Mouse (Mus musculus): Measurements from ENCODE around the gene Cdc42ep5. TPM values are rescaled to one million over a fixed set of nuclear protein-coding genes. Genes with fewer than 3 reads are reported as not detected.
"Not testable (repeated sequence)": the region's sequence is repeated elsewhere in the genome, so short reads cannot be mapped to it uniquely, and the experiment has no call there.

Cdc42ep5 gene
- polyA plus RNA-seq, 1 experiment, result 9.7 TPM

DNA sequence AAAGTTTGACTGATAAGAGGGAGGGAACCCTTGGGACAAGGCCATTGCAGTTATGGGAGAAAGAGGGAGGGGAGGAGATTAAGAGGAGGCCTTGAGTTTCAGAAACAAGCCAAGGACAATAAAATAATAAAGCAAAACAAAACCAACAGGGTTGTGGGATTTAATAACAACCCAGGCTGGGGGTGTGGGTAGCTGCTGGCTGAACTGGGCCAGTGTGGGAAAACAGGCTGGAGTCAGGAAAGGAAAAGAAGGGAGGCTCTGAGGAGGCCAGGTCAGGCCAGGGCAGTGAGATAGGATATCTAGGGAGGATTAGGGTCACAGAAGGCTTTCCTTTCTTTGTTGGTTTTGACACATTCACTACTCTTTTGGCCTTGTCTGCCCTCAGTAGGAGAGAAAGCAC, 2.4 kb upstream of the Cdc42ep5 start:
- TF ChIP-seq CTCF (IDR thresholded peaks at IDR 0.05; ENCODE audit: borderline replicate concordance, control insufficient read depth, extremely low read depth, insufficient read depth, low read length, poor library complexity) (no peak), POLR2A (IDR thresholded peaks at IDR 0.05; ENCODE audit: control insufficient read depth, extremely low read depth, insufficient read depth, low read length, poor library complexity) (no peak)

GRCm38 (mm10) chr7:4165286-4165685, 626 bp upstream of the Cdc42ep5 start:
- no peak overlapping the region for H3K27ac ChIP-seq (ENCODE audit: control insufficient read depth, insufficient read depth, low read length)
- 24% methylated on average over 3 of the region's 3 CpGs for WGBS
- DNase-seq, result no peak
- H3K27me3 ChIP-seq (ENCODE audit: control insufficient read depth, insufficient read depth, low read length), result no peaks in the 10 kb centered on the region
- no peaks in the 10 kb centered on the region for H3K36me3 ChIP-seq (ENCODE audit: control insufficient read depth, insufficient read depth, low read length)
- no peak for TF ChIP-seq CTCF (IDR thresholded peaks at IDR 0.05; ENCODE audit: borderline replicate concordance, control insufficient read depth, extremely low read depth, insufficient read depth, low read length, poor library complexity)
- TF ChIP-seq POLR2A (IDR thresholded peaks at IDR 0.05; ENCODE audit: control insufficient read depth, extremely low read depth, insufficient read depth, low read length, poor library complexity), result no peak
- H3K4me1 ChIP-seq (replicated peaks; ENCODE audit: control insufficient read depth, insufficient read depth, low read length), result no peaks in the 10 kb centered on the region
- no peak overlapping the region for H3K4me3 ChIP-seq (ENCODE audit: control insufficient read depth, insufficient read depth, low read length)

More for the DNA sequence above, 2.4 kb upstream of the Cdc42ep5 start:
- Histone ChIP-seq H3K27ac (ENCODE audit: control insufficient read depth, insufficient read depth, low read length) (no peak overlapping the region), H3K36me3 (ENCODE audit: control insufficient read depth, insufficient read depth, low read length) (no peaks in the 10 kb centered on the region), H3K4me3 (ENCODE audit: control insufficient read depth, insufficient read depth, low read length) (no peak overlapping the region), H3K4me1 (replicated peaks; ENCODE audit: control insufficient read depth, insufficient read depth, low read length) (no peaks in the 10 kb centered on the region), H3K27me3 (ENCODE audit: control insufficient read depth, insufficient read depth, low read length) (no peaks in the 10 kb centered on the region)
- DNase-seq, result no peak

- Histone ChIP-seq H3K4me3 (ENCODE audit: control insufficient read depth, insufficient read depth, low read length) (no peak overlapping the region), H3K36me3 (ENCODE audit: control insufficient read depth, insufficient read depth, low read length) (no peaks in the 10 kb centered on the region), H3K27ac (ENCODE audit: control insufficient read depth, insufficient read depth, low read length) (no peak overlapping the region), H3K27me3 (ENCODE audit: control insufficient read depth, insufficient read depth, low read length) (no peaks in the 10 kb centered on the region), H3K4me1 (replicated peaks; ENCODE audit: control insufficient read depth, insufficient read depth, low read length) (no peaks in the 10 kb centered on the region)
- 13% methylated on average over 11 of the region's 11 CpGs for WGBS
- no peak for DNase-seq
- TF ChIP-seq CTCF (IDR thresholded peaks at IDR 0.05; ENCODE audit: borderline replicate concordance, control insufficient read depth, extremely low read depth, insufficient read depth, low read length, poor library complexity) (no peak), POLR2A (IDR thresholded peaks at IDR 0.05; ENCODE audit: control insufficient read depth, extremely low read depth, insufficient read depth, low read length, poor library complexity) (no peak)
Measured at GRCm38 (mm10) chr7:4163571-4164072, 1.0 kb downstream of the Cdc42ep5 start.

- DNase-seq; H3K4me1 ChIP-seq (replicated peaks; ENCODE audit: control insufficient read depth, insufficient read depth, low read length); H3K27me3 ChIP-seq (ENCODE audit: control insufficient read depth, insufficient read depth, low read length); H3K4me3 ChIP-seq (ENCODE audit: control insufficient read depth, insufficient read depth, low read length); H3K36me3 ChIP-seq (ENCODE audit: control insufficient read depth, insufficient read depth, low read length); H3K27ac ChIP-seq (ENCODE audit: control insufficient read depth, insufficient read depth, low read length): not testable (repeated sequence)
- 98% methylated on average over 4 of the region's 4 CpGs for WGBS
Measured at GRCm38 (mm10) chr7:4161596-4161995, 3.1 kb downstream of the Cdc42ep5 start.

DNA sequence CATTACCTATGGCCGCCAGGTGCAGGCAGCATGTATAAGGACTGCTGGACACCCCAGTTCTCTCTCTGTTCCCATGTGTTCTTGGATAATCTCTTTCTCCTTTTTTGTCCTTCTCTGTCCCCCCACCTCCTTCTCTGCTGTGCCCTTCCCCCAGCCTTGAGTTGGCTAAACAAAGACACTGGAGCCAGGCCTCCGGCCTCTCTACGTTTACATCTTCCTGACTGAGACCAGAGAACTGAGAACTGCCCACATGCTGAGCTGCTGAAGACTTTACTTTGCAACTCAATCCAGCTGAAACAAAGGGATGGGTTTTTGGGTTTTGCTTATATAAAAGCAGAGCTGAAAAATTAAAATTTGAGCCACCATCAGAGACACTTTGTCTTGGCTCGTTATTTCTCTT, 9.7 kb downstream of the Cdc42ep5 start:
- Histone ChIP-seq H3K36me3 (ENCODE audit: control insufficient read depth, insufficient read depth, low read length) (no peaks in the 10 kb centered on the region), H3K27ac (ENCODE audit: control insufficient read depth, insufficient read depth, low read length) (no peak overlapping the region), H3K4me1 (replicated peaks; ENCODE audit: control insufficient read depth, insufficient read depth, low read length) (peaks cover 9% of the 10 kb centered on the region), H3K4me3 (ENCODE audit: control insufficient read depth, insufficient read depth, low read length) (no peak overlapping the region), H3K27me3 (ENCODE audit: control insufficient read depth, insufficient read depth, low read length) (peaks cover 13% of the 10 kb centered on the region; the same call in 1 of the 2 replicates)
- 89% methylated on average over 4 of the region's 4 CpGs for WGBS
- TF ChIP-seq CTCF (IDR thresholded peaks at IDR 0.05; ENCODE audit: borderline replicate concordance, control insufficient read depth, extremely low read depth, insufficient read depth, low read length, poor library complexity) (no peak), POLR2A (IDR thresholded peaks at IDR 0.05; ENCODE audit: control insufficient read depth, extremely low read depth, insufficient read depth, low read length, poor library complexity) (no peak)
- DNase-seq, result no peak

DNA sequence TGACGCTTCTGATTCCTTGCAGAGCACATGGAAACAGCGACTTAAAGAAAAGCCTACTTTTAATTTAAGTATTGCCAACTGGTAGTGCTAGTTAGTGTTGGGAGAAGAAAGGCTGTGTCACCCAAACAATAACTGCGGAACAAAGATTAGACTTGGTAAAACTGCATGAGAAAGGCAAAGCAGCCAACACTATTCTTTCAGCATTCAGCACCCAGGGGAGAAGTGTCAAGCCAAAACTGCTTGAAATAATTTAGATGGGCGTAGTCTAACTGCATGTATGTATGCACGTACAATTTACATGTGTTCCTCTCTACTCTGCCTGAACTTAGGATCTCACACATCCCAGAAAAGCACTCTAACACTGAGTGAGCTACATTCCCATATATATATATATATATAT, 10.3 kb downstream of the Cdc42ep5 start:
- no peaks in the 10 kb centered on the region for H3K36me3 ChIP-seq (ENCODE audit: control insufficient read depth, insufficient read depth, low read length)
- peaks cover 13% of the 10 kb centered on the region; the same call in 1 of the 2 replicates for H3K27me3 ChIP-seq (ENCODE audit: control insufficient read depth, insufficient read depth, low read length)
- DNase-seq, result no peak
- no peak overlapping the region for H3K27ac ChIP-seq (ENCODE audit: control insufficient read depth, insufficient read depth, low read length)
- H3K4me1 ChIP-seq (replicated peaks; ENCODE audit: control insufficient read depth, insufficient read depth, low read length), result peaks cover 10% of the 10 kb centered on the region
- H3K4me3 ChIP-seq (ENCODE audit: control insufficient read depth, insufficient read depth, low read length), result no peak overlapping the region
- TF ChIP-seq POLR2A (IDR thresholded peaks at IDR 0.05; ENCODE audit: control insufficient read depth, extremely low read depth, insufficient read depth, low read length, poor library complexity) (no peak), CTCF (IDR thresholded peaks at IDR 0.05; ENCODE audit: borderline replicate concordance, control insufficient read depth, extremely low read depth, insufficient read depth, low read length, poor library complexity) (no peak)
- WGBS, result 89% methylated on average over 5 of the region's 5 CpGs

DNA sequence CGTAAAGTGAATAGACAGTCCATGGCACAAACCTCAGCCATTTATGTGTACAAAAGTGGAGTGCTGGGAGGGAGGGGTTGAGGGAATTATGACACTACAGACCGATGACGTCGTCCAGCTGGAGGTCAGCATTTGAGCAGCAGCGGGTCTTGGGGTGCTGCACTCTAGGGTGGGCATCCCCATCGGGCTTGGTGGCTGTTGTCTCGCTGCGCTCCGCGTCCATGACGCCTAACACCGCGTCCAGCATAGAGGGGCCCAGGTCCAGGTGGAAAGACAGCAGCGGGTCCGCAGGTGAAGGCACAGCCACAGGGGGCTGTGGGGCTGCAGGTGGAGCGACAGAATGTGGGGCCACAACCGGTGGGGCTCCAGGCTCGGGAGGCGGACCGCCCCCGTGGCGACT, 13.4 kb downstream of the Cdc42ep5 start:
- H3K27me3 ChIP-seq (ENCODE audit: control insufficient read depth, insufficient read depth, low read length), result peaks cover 13% of the 10 kb centered on the region; the same call in 1 of the 2 replicates
- 19% methylated on average over 22 of the region's 22 CpGs for WGBS
- no peak overlapping the region for H3K27ac ChIP-seq (ENCODE audit: control insufficient read depth, insufficient read depth, low read length)
- no peak for DNase-seq
- TF ChIP-seq CTCF (IDR thresholded peaks at IDR 0.05; ENCODE audit: borderline replicate concordance, control insufficient read depth, extremely low read depth, insufficient read depth, low read length, poor library complexity) (no peak), POLR2A (IDR thresholded peaks at IDR 0.05; ENCODE audit: control insufficient read depth, extremely low read depth, insufficient read depth, low read length, poor library complexity) (no peak)
- H3K4me1 ChIP-seq (replicated peaks; ENCODE audit: control insufficient read depth, insufficient read depth, low read length), result peaks cover 18% of the 10 kb centered on the region
- no peak overlapping the region for H3K4me3 ChIP-seq (ENCODE audit: control insufficient read depth, insufficient read depth, low read length)
- peaks cover 11% of the 10 kb centered on the region; the same call in 1 of the 2 replicates for H3K36me3 ChIP-seq (ENCODE audit: control insufficient read depth, insufficient read depth, low read length)
